Mouse (Mus musculus) olfactory bulb, adult 2 months (tissue): Measurements from ENCODE around the gene Vps18.

ENCODE experiments used
- CTCF ChIP-seq: fragments of 200-500 bp; IDR thresholded peaks from 2 replicates; pipeline ENCODE4 v1.5.1; 2012; ENCODE audit warnings: low read depth, mild to moderate bottlenecking, low read length, moderate library complexity; ENCODE audit not compliant: insufficient read depth
- POLR2A ChIP-seq: fragments of 200-500 bp; IDR thresholded peaks from 2 replicates; pipeline ENCODE4 v1.6.1; 2012; ENCODE audit warnings: mild to moderate bottlenecking, low read depth, low read length, moderate library complexity; ENCODE audit not compliant: insufficient read depth

DNA sequence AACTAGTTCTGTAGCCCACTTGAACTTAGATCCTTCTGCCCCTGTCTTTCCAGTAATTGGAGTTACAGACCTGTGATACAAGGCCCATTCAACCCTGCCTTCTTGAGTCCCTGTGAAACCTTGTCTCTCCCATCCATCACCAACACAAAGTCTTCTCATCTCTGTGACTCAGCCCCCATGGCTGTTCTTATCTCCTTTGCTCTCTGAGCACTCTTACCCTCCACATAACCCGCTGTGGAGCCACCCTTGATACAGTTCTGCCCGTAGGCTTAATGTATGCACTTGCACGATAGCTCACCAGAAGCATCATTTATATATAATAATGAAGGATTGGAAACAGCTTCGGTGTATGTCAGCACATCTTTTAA, 47.7 kb upstream of the Vps18 start:
- TF ChIP-seq POLR2A (no peak), CTCF (no peak)
